Mouse (Mus musculus) urinary bladder, postnatal 25 days (tissue): ENCODE measurements around the gene Gm5728.
"Not testable (repeated sequence)": the region's sequence is repeated elsewhere in the genome, so short reads cannot be mapped to it uniquely, and the experiment has no call there.

Experiments used
- DNase-seq: peaks from one replicate; pipeline ENCODE4 v3.0.0; 2022; ENCODE audit warnings: low spot score

Gm5728 gene

DNA sequence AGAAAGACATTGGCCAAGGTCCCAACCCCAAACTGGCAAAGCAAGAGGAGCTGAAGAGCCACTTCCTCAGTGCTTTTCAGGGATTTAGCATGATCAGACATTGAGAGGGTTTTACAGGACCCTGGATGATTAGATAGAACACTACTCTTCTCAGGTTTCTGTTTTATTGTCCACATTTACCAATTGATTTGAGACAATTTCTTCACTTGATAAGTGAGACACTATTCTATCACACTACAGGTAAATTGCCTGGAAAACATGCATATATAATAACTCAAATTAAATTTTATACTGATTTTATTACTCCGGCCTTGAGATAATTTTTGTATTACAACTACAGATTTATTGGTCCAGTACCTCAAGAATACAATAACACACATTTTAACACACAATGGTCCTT lies at the start of gene Gm5728:
Gene Gm5728 (minus strand): TSS at position 101 of the 400 bp plus-strand sequence.
- DNase-seq: not testable (repeated sequence)

DNA sequence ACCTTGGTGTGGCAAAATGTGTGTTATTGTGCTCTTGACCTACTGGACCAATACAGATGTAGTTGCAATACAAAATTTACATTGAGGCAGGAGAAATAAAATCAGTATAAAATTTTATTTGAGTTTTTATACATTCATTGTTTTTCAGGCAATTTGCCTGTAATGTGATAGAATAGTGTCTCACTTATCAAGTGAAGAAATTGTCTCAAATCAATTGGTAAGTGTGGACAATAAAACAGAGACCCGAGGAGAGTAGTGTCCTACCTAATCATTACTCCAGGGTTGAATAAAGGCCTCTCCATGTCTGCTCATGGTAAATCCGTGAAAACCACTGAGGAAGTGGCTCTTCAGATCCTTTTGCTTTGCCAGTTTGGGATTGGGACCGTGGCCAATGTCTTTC lies 42.4 kb upstream of the Gm5728 start, which contains the start of gene Vmn1r100:
Gene Vmn1r100 (plus strand): TSS at position 301 of the 400 bp plus-strand sequence.
- DNase-seq: not testable (repeated sequence)

DNA sequence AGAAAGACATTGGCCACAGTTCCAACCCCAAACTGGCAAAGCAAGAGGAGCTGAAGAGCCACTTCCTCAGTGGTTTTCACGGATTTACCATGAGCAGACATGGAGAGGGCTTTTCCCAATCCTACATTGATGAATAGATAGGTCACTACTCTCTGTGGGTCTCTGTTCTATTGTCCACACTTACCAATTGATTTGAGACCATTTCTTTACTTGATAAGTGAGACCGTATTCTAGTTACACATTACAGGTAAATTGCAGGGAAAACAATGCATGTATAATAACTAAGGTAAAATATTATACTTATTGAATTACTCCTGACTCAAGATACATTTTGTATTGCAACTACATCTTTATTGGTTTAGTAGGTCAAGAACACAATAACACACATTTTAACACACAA lies 41.2 kb downstream of the Gm5728 start, which contains the start of gene Gm4133:
Gene Gm4133 (minus strand): TSS at position 101 of the 400 bp plus-strand sequence.
- not testable (repeated sequence) for DNase-seq
